Comparison of ENCODE assay signal across 17 mouse cellular contexts in genomic region chr4:153514071-153514470, GRCm38 (mm10). TPM values are rescaled to one million over a fixed set of nuclear protein-coding genes. Genes with fewer than 3 reads are reported as not detected.
"Had no signal": no experiment of that assay in that cellular context is flagged by ENCODE, and none has a peak within 500 bp of the region (broad histone marks: within the 10 kb centered on the region; RNA-seq: fewer than 3 reads in every experiment).

No protein-coding gene starts in this region.

- H3K4me3 ChIP-seq: stomach, embryonic 15.5 days had no signal

- H3K27me3 ChIP-seq: stomach, embryonic 15.5 days had no signal

- H3K9ac ChIP-seq: liver, embryonic 14.5 days; liver, postnatal 0 days; lung, embryonic 14.5 days; stomach, embryonic 15.5 days had no signal

- H3K27ac ChIP-seq: liver, embryonic 14.5 days; macrophage; stomach, embryonic 15.5 days had no signal

- H3K36me3 ChIP-seq: stomach, embryonic 15.5 days had no signal

- H3K9me3 ChIP-seq: stomach, embryonic 15.5 days had no signal

- H3K4me1 ChIP-seq: stomach, embryonic 15.5 days had no signal

- DNase-seq: kidney, adult 11 months; kidney, adult 8-10 months; kidney, postnatal 14 days; kidney, postnatal 4 days; liver, postnatal 0 days; lung, embryonic 14.5 days; midbrain, embryonic 14.5 days; right cerebral cortex, postnatal 25 days; spleen, adult 18-20 months; thymus, postnatal 25 days had no signal

- H3K4me2 ChIP-seq: liver, embryonic 11.5 days; lung, embryonic 14.5 days; midbrain, embryonic 11.5 days; stomach, embryonic 15.5 days had no signal

- ATAC-seq: liver, postnatal 0 days; lung, postnatal 0 days had no signal

RNA-seq across cellular contexts. Expression of gene Ajap1, which starts 31.5 kb away (rescaled TPM):
- total RNA-seq: megakaryocyte-erythroid progenitor cell, adult 5-6 weeks had no signal
- polyA plus RNA-seq: liver, postnatal 0 days; lung, embryonic 14.5 days; macrophage had no signal
